Mouse (Mus musculus) cerebellum, adult 11 months (tissue): Measurements from ENCODE around the gene Idh1.
A peak's percentile ranks its signal among the peaks of the same experiment; 100 is the strongest.
"Not testable (repeated sequence)": the region's sequence is repeated elsewhere in the genome, so short reads cannot be mapped to it uniquely, and the experiment has no call there.

ENCODE experiments used
- DNase-seq: peaks from one replicate; pipeline ENCODE4 v3.0.0; 2022

Idh1 gene

DNA sequence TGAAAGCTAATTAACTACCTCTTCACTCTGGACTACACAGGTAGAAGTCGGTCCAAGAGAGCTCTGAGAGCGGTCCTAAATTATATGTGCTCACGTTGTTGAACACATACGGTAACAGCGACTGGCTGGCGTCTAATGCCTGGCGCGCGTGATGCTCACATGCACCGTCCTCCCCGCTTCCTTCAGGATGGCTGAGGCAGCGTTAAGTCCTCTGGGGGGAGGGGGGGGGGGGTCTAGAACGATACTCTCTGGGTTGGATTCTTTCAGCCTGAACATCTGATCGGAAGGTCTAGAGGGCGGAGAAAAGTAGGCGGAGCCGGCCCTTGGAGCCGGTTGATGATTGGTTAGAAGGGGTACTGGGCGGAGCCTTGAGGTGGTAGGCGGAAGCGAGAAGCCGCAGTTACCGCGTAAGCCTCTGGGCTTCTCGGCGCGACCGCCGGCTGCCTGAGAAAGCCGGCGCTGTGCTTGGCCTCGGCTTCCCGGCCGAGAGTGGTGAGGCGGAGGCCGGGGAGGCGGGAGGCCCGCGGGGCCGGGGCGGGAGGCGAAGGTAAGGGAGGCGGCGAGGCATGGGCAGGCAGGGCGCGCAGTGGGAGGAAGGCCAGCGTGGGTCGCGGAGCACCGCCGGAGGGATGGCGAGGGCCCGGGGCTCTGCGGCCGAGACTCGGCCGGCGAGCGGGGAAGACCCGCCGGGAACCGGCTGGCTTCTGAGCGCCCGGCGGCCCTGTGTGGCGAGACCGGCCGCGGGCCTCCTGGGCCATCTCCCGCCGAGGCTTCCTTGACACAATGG lies at the start of gene Idh1, which contains the start of gene Pikfyve:
Idh1 (minus strand) TSS at position 214 of the 787 bp plus-strand sequence.
Pikfyve (plus strand) TSS at position 397 of the 787 bp plus-strand sequence.
- DNase-seq, result peak; percentile 98

- no peak for DNase-seq
These were observed 44.3 kb upstream of the Idh1 start for GRCm38 (mm10) chr1:65230566-65230965.

GRCm38 (mm10) chr1:65229768-65230167 lies 43.5 kb upstream of the Idh1 start:
- not testable (repeated sequence) for DNase-seq

GRCm38 (mm10) chr1:65227681-65228080 lies 41.4 kb upstream of the Idh1 start:
- no peak for DNase-seq

DNA sequence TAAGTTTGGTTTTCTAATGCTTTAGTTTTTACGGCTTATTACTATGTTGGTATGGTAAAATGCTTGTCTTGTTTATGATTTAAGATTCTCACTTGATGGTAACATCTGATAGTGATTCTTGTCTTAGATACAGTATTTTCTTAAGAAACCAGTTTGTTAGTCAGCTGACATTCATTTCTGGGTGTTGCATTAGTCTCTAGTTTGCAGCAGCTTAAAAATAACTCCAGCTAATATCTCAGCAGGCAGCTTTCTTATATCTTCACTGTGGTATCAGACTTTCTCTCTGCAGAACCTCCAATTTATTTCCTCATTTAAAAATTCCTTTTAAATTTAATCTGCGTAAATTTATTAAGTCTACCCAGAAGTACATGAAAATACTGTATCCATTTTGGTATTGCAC lies 37.4 kb upstream of the Idh1 start:
- DNase-seq, result no peak

DNA sequence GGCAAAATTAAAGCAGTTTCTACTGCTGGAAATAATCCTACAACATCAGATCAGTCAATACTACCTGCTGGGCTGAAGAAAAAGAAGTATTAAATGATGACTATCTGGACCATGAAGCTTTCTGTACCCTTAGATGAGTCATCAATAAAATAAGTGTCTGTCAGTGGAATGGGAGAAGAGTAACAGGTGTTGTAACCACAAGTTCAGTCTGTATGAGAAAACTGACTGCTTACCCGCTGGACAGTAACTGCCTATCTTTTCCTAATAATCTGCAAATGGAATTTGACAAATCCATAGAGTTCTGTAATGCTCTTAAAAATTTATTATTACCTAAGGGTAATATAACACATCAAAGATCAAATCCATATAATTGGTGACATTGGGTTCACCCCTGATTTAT lies 31.7 kb upstream of the Idh1 start:
- no peak for DNase-seq

- DNase-seq, result no peak
These were observed 31.3 kb upstream of the Idh1 start for GRCm38 (mm10) chr1:65217567-65217966.

GRCm38 (mm10) chr1:65213214-65213613 lies 26.9 kb upstream of the Idh1 start:
- no peak for DNase-seq

DNA sequence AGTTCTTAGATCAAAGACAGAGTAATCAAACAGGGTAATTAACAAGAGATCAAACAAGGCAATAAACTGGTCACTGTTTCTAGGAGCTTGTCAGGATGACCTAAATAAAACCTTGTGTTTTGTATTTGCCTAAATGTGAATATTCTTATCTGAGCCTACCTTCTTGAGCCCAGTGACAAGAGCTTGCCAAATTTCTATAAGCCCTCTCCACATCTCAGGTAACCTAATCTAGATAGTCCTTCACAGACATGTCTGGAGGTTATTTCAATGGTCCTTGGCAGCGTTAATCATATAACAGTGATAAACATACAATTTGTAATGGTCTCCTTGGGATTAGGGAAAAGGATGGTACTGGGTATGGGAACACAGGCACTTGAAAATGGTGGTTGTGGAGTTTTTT lies 18.0 kb upstream of the Idh1 start:
- no peak for DNase-seq

DNA sequence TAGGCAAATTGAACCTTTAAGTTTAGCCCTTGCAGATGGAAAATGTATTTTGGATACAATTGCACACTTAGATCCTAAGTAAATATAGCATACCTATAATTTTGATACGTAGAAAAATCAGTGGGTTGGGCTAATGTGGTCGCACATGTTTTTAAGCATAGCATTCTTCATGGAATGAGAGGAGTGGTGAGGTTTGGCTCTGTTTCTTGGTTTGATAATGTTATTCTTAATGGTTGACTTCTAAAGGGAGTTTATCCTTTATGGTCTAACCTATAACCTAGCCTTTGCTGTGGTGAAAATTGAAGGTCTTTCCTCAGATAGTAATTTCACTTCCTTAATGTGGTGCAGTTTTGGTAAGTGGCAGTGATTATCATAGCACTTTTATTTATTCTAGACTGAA lies 12.6 kb upstream of the Idh1 start:
- no peak for DNase-seq

- DNase-seq, result no peak
These were observed 12.1 kb upstream of the Idh1 start for GRCm38 (mm10) chr1:65198425-65198824.

GRCm38 (mm10) chr1:65193226-65193625 lies 6.9 kb upstream of the Idh1 start:
- DNase-seq, result no peak

DNA sequence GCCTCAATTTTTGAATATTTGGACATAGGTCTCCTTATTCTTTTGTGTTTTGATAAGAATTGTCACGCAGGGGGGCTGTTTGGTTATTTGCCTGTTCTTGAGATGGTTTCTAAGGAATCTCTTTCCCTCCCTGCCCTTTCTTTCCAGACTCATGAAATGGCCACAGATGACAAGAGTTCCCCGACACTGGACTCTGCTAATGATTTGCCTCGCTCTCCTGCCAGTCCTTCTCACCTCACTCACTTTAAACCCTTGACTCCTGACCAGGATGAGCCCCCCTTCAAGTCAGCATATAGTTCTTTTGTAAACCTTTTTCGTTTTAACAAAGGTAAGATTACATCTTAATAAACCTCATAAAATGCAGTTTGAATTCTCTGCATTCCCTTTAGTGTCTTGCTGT lies 3.9 kb upstream of the Idh1 start:
- DNase-seq, result no peak

GRCm38 (mm10) chr1:65187074-65187430 lies 752 bp upstream of the Idh1 start:
- no peak for DNase-seq

- no peak for DNase-seq
These were observed 635 bp downstream of the Idh1 start for GRCm38 (mm10) chr1:65185524-65186205.

GRCm38 (mm10) chr1:65185011-65185410 lies 1.3 kb downstream of the Idh1 start:
- DNase-seq, result no peak

DNA sequence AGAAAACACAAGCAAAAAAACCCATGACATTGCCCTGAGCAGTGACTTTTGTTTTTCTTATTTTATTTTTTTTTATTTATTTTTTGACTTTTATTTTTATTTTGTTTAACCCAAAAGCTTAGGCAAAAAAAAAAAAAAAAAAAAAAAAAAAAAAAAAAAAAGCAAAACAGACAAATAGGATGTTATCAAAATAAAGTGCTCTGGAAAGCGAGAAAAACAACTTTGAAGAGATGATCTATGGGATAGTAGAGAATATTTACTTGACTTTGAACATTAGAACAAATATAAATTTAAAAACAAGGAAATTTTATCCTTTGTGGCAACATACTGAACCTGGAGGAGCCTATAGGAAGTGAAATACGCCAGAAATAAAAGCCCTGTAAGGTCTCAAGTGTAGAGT lies 2.3 kb downstream of the Idh1 start:
- no peak for DNase-seq

DNA sequence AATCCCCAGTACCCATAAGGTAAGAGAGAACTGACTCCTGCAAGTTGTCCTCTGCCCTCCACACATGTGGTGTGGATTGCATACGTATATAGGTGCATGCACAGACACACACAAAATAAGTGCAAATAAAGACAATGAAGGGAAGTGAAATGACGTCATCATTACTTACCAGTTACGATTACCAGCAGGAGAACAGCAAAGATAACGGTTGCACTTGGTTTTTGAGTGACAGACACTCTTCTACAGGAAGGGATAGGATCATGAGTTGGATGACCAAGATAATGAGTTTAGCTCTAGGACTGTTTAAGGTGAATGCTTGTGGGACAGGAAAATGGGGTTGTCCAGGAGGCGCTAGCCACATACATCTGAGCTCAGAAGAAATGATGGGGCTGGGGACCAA lies 4.8 kb downstream of the Idh1 start:
- no peak for DNase-seq

DNA sequence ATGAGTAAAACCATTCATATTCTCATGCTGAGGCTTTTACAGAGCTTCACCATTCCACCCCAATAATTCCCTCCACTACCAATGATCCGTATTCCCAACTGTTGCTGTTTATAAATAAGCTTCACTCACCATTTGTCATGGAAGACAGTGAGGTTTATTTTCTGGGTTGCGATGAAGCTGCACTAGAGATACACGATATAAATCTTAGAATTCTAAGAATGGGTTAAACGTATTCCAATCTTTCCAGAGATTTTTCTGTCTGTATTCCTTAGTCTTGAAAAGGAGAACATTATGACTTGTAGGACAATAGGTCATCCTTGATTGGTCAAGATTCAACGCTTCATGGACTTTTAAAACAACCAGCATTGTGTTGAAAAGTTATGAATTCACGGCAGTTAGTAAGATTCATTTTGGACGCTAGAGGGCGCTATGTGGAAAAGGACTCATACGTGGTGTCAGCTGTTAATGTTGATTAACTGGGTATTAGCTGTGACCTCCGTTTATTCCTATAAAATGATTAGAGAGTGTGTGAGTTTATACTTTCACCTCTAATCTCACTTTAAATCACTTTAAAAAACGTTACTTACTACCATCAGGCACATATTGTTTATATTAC lies 6.6 kb downstream of the Idh1 start:
- DNase-seq, result peak; percentile 38

GRCm38 (mm10) chr1:65178902-65179432 lies 7.3 kb downstream of the Idh1 start:
- DNase-seq, result peak; percentile 94

GRCm38 (mm10) chr1:65178126-65178901 lies 8.0 kb downstream of the Idh1 start:
- peak; percentile 84 for DNase-seq

DNA sequence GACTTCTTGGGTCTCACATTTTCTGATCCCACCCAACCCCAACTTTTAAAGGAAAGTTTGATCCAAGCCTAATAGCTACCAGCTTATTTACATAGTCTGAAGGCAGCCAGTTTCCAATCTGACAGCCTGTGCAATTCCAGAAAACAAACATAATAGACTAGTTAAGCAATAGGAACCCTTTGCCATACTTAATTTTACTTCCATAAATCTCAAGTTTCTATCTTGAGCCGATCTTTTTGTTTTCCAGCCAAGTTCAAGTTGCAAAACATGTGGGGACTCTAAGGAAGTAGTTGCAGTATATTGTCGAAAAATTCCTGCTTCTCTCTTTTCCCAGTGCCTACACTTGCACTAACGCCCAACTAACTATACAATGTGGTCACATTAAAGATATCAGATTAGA lies 8.8 kb downstream of the Idh1 start:
- no peak for DNase-seq

DNA sequence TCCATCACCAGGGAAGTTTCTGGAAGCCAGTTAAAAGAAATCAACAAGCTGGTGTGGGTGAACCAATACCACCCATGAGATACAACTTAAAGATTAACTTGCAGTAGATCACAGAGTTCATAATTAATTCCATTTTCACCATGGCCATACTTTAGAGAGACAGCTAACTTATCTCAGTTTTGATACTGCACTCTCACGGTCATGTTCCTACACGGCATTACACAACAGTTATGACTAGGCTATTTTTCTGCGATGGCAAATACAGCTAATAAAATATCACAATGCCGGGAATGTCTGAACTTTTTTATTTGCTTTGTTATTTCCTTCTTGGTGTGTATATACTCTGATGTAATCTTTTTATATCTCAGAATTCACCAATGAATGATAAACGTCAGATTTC lies 9.4 kb downstream of the Idh1 start:
- no peak for DNase-seq
